Mouse (Mus musculus) embryonic fibroblast, embryonic 13.5 days (primary cell): Measurements from ENCODE around the gene Rasa2. TPM values are rescaled to one million over a fixed set of nuclear protein-coding genes. Genes with fewer than 3 reads are reported as not detected.

Experiments
- H3K27ac ChIP-seq: 2 replicates; pipeline ENCODE4 v1.5.1; 2012; ENCODE audit warnings: low read length, control low read depth, inconsistent platforms; ENCODE audit not compliant: insufficient read depth
- H3K4me1 ChIP-seq: 2 replicates; pipeline ENCODE4 v1.6.1; 2011; ENCODE audit warnings: low read length; ENCODE audit not compliant: control insufficient read depth, insufficient read depth
- H3K4me3 ChIP-seq: 2 replicates; pipeline ENCODE4 v1.5.1; 2011; ENCODE audit warnings: mild to moderate bottlenecking, control low read depth, low read length; ENCODE audit not compliant: insufficient read depth
- CTCF ChIP-seq: IDR thresholded peaks from 2 replicates; pipeline ENCODE4 v1.5.1; 2011; ENCODE audit warnings: mild to moderate bottlenecking, control low read depth, low read length, moderate library complexity, borderline replicate concordance; ENCODE audit not compliant: insufficient read depth
- POLR2A ChIP-seq: IDR thresholded peaks from 2 replicates; pipeline ENCODE4 v1.6.1; 2011; ENCODE audit warnings: low read depth, mild to moderate bottlenecking, control low read depth, low read length, moderate library complexity
- polyA plus RNA-seq: library from polyadenylated mRNA; stranded (reverse); fragments of >200 nt; gene quantifications from 2 replicates; pipeline ENCODE4 v1.2.4, GENCODE M21; 2011; ENCODE audit warnings: low read depth; ENCODE audit not compliant: missing spikeins, insufficient read length

Rasa2 gene
- polyA plus RNA-seq, 1 experiment = 23.1 TPM

GRCm38 (mm10) chr9:96639451-96639850 lies 8.0 kb upstream of the Rasa2 start:
- no peak for TF ChIP-seq CTCF
- Histone ChIP-seq H3K4me3 (no peak overlapping the region), H3K27ac (no peak overlapping the region), H3K4me1 (peaks cover 3% of the 10 kb centered on the region; the same call in 1 of the 2 replicates)

GRCm38 (mm10) chr9:96638508-96638907 lies 7.1 kb upstream of the Rasa2 start:
- no peak for TF ChIP-seq CTCF
- TF ChIP-seq POLR2A = no peak
- peaks cover 3% of the 10 kb centered on the region; the same call in 1 of the 2 replicates for H3K4me1 ChIP-seq
- H3K4me3 ChIP-seq = no peak overlapping the region
- peak overlapping the region; percentile 4; the same call in 1 of the 2 replicates for H3K27ac ChIP-seq

- Histone ChIP-seq H3K4me3 (no peak overlapping the region), H3K27ac (no peak overlapping the region), H3K4me1 (peaks cover 5% of the 10 kb centered on the region)
- TF ChIP-seq CTCF = no peak
- no peak for TF ChIP-seq POLR2A
These were observed 5.7 kb upstream of the Rasa2 start for GRCm38 (mm10) chr9:96637157-96637548.

GRCm38 (mm10) chr9:96636423-96637156 lies 5.2 kb upstream of the Rasa2 start:
- Histone ChIP-seq H3K27ac (no peak overlapping the region), H3K4me3 (no peak overlapping the region), H3K4me1 (peaks cover 6% of the 10 kb centered on the region)
- no peak for TF ChIP-seq CTCF
- TF ChIP-seq POLR2A = no peak

GRCm38 (mm10) chr9:96635899-96636298 lies 4.5 kb upstream of the Rasa2 start:
- Histone ChIP-seq H3K4me1 (peaks cover 6% of the 10 kb centered on the region), H3K4me3 (no peak overlapping the region), H3K27ac (no peak overlapping the region)
- TF ChIP-seq POLR2A (no peak), CTCF (no peak)

GRCm38 (mm10) chr9:96635176-96635575 lies 3.8 kb upstream of the Rasa2 start:
- no peak overlapping the region for H3K4me3 ChIP-seq
- no peak overlapping the region for H3K27ac ChIP-seq
- peaks cover 6% of the 10 kb centered on the region for H3K4me1 ChIP-seq
- no peak for TF ChIP-seq CTCF
- no peak for TF ChIP-seq POLR2A

- Histone ChIP-seq H3K27ac (no peak overlapping the region), H3K4me1 (peaks cover 9% of the 10 kb centered on the region), H3K4me3 (no peak overlapping the region)
- TF ChIP-seq POLR2A (no peak), CTCF (no peak)
These were observed 2.4 kb upstream of the Rasa2 start for GRCm38 (mm10) chr9:96633771-96634170.

- Histone ChIP-seq H3K4me1 (peaks cover 8% of the 10 kb centered on the region), H3K4me3 (no peak overlapping the region), H3K27ac (no peak overlapping the region)
- TF ChIP-seq CTCF (no peak), POLR2A (no peak)
These were observed 1.3 kb upstream of the Rasa2 start for GRCm38 (mm10) chr9:96632756-96633155.

GRCm38 (mm10) chr9:96632073-96632690 lies 765 bp upstream of the Rasa2 start:
- peaks cover 13% of the 10 kb centered on the region for H3K4me1 ChIP-seq
- no peak overlapping the region for H3K4me3 ChIP-seq
- no peak for TF ChIP-seq POLR2A
- TF ChIP-seq CTCF = no peak
- H3K27ac ChIP-seq = no peak overlapping the region

GRCm38 (mm10) chr9:96630571-96631388 lies 637 bp downstream of the Rasa2 start:
- H3K4me1 ChIP-seq = peaks cover 13% of the 10 kb centered on the region
- peak overlapping the region; percentile 71 for H3K4me3 ChIP-seq
- no peak overlapping the region for H3K27ac ChIP-seq
- TF ChIP-seq POLR2A = no peak
- TF ChIP-seq CTCF = no peak

GRCm38 (mm10) chr9:96629151-96629550 lies 2.3 kb downstream of the Rasa2 start:
- peaks cover 13% of the 10 kb centered on the region for H3K4me1 ChIP-seq
- TF ChIP-seq CTCF = no peak
- TF ChIP-seq POLR2A = no peak
- no peak overlapping the region for H3K27ac ChIP-seq
- H3K4me3 ChIP-seq = no peak overlapping the region
